Mouse (Mus musculus) left cerebral cortex, adult 18-20 months (tissue): Measurements from ENCODE around the gene Rbm3. TPM values are rescaled to one million over a fixed set of nuclear protein-coding genes. Genes with fewer than 3 reads are reported as not detected.

Source experiments
- DNase-seq, 2 experiments: peaks; one replicate each; pipeline ENCODE4 v3.0.0; 2021 to 2022; ENCODE audit warnings: low spot score in 2 of 2, mixed read lengths in 1 of 2
- long read RNA-seq, 2 experiments: library from polyadenylated mRNA; stranded (forward); transcript quantifications; one replicate each; pipeline ENCODE4 v2.0.0; 2021
- total RNA-seq, 2 experiments: library from RNA; stranded (reverse); gene quantifications; 2 replicates each; pipeline ENCODE4 v1.2.3; 2021

Rbm3 gene
- 100 to 1,000 TPM in 1 of 2 experiments, 10 to 100 TPM in 1; 87.6 to 133 TPM for total RNA-seq
- long read RNA-seq, experiment 1, transcript Rbm3-203 (7 exons, 1,225 nt), result minor isoform, 22 of 135 reads
- long read RNA-seq, experiment 1, transcript Rbm3-202 (7 exons, 1,183 nt), result minor isoform, 20 of 135 reads
- long read RNA-seq, experiment 1, transcript Rbm3-206 (7 exons, 1,338 nt), result major isoform, 37 of 135 reads
- long read RNA-seq, experiment 1, transcript Rbm3-204 (7 exons, 1,152 nt), result minor isoform, 19 of 135 reads
- long read RNA-seq, experiment 1, partial matches to known transcripts, result 6 of 135 reads
- long read RNA-seq, experiment 1, other reads (novel, unspliced or antisense), result 28 of 135 reads
- long read RNA-seq, experiment 2, transcript Rbm3-206 (7 exons, 1,338 nt), result major isoform, 14 of 65 reads
- long read RNA-seq, experiment 2, transcript Rbm3-204 (7 exons, 1,152 nt), result minor isoform, 5 of 65 reads
- long read RNA-seq, experiment 2, transcript Rbm3-202 (7 exons, 1,183 nt), result minor isoform, 12 of 65 reads
- long read RNA-seq, experiment 2, transcript Rbm3-203 (7 exons, 1,225 nt), result minor isoform, 6 of 65 reads
- long read RNA-seq, experiment 2, partial matches to known transcripts, result 5 of 65 reads
- long read RNA-seq, experiment 2, other reads (novel, unspliced or antisense), result 20 of 65 reads

DNA sequence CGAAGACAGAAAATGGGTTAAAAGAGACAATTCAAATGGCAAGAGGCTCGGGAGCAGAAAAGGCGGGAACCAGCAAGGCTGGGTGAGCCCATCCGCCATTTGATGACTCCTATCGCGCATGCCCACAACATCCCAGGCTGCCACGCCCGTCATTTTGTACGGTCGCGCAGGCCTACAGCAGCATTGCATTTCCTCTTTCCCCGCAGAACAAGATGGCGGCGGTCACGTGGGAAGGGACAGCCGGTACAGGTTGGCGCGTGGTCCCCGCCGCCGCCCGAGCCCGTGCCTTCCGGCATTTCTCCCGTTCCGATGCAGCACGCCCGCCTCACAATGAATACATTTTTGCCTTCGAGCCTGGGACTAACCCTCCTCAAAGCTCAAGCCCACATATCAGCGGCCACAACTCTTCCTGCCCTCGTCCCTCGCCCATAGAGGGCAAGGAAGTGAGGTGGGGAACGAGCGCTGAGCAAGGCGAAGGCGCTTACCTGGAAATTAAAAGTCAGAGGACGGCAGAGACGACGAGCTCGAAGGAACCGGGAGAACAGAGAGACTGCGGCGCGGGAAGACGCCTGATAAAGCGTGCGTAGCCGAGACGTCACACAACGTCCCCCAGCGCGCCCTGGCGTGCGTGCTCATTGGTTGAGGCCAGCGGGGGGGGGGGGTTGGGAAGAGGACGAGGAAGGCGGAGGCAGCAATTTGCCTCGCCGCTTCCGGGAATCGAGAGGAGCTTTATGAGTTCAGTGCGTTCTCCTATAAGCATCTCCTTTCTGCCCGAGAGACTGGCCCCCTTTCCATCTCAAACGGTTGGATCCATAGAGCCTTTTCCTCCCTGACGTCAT lies at the start of gene Rbm3:
TSS of gene Rbm3 (minus strand) at position 728 of the 839 bp plus-strand sequence.
- peak; percentile 86 to 88 for DNase-seq

DNA sequence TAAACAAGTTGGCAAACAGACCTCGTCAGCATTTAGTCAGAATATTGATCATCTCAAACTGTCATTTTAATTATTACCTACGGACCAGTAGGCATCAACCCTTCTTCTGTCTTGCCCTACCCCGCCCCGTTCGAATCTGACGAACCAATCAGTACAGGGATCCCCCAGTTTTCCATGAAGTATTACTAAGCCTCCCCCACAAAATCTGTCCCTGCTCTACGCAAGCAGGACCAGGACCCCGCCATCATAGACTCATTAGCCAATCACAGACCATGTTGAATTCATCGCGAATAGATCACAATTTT lies 47.7 kb upstream of the Rbm3 start, which contains the start of gene Ebp:
TSS of gene Ebp (minus strand) at position 94 of the 305 bp plus-strand sequence.
- peak; percentile 22 to 37 for DNase-seq

DNA sequence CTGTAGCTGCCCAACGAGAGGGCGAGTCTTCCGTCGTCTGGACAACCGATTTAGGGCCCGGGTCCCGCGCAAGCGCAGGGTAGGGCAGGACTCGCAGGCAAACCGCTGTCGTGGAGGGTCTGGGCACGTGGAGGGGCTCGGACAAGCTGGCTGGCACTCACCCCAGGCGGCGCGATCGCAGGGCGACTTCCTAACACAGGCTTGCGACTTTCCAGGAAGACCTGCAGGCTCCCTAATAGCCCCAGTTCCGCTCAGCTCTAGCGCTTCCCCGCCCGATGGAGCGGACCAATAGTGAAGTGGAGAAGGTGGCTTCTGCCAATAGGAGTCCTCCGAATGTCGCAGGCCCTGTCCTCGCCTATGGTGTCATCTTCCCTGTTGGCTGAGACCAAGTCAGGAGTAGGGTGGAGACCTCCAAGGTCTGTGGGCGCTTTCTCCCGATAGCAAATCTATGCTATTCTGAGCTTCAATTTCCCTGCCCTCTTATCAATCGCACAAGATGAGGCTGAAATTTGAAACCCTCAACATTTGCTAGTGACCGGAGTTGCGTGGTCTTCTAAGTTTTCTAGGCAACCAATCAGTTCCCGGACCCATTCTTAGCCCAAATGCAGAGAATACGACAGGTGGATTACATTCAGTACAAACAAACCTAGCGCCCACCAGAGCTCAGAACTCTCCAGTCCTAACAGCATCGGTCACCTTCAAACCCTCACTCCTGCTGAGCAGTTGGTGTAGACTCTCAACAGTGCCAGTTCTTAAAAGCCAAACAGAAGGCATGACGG lies 47.1 kb upstream of the Rbm3 start:
- DNase-seq, result peak; percentile 67 to 77

DNA sequence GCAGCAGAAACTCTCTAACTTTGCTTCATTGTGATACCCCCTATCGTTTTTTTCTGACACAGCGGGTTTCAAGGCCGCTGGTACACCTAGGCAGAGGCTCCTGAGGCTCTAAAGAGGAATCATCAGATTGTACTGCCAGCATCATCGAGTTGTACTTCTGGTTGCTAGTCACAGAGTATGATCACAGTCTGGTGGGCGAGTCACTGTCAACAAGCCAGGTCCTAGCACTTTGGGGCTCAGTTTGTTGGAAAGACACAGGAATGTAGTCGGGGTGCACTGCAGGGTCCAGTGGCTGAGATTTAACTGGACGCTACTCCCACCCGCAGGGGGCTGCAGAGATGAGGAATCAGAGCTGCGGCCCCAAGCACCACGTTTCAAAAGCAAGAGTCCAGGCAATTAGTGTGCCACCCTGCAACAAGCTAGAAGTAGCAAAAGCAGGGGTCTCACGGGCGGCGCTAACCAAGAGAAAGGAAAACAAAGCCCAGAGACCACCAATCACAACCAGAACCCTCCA lies 46.5 kb upstream of the Rbm3 start:
- peak in 1 of 2 experiments; percentile 12 for DNase-seq

DNA sequence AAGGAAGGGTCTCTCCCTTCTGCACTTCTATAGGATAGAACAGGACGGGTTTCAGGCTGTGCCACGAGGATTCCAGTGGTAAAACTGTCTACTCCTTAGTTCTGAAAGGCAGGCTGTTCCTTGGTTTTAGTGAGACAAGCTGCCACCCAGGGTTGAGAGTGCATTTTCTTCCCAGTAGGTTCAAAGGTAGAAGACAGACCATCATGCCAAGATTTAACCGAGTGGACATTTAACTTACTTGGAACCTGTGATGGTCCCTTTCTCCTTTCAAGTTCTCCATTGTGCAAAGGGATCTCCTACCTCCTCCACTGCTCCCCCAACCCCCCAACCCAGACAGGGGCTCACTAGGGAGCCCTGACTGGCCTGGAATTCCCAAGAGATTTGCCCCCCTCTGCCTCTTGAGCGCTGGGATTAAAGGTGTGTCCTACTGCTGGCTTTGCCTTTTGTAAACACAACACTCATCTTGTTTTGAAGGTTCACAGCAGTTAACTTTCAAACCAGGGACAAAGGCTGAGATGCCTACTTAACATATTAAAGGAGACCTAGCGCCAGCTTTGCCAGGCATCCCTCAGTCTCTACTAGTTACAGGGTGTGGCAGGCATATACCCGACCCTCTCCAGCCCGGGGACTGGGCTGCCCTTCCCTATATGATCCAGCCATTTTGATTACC lies 37.3 kb upstream of the Rbm3 start:
- DNase-seq, result no peak

DNA sequence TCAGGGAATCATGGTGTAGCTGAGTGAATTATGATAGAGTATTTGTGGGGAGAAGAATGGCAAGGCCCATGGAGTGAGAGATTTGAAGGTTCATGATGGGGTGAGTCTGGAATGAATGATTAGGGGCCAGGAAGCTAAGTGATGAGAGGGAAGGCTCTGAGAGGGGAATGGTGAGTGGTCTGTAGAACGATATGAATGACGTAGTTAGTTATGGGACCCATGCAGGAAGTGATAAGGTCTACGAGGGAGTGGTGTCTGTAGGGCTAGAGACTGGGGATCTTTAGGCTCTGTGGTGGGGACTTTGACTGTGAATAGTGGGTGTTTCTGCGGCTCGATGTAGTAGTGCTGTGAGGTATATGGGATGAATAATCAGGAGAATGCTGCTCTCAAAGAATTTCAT lies 34.0 kb upstream of the Rbm3 start:
- no peak for DNase-seq

DNA sequence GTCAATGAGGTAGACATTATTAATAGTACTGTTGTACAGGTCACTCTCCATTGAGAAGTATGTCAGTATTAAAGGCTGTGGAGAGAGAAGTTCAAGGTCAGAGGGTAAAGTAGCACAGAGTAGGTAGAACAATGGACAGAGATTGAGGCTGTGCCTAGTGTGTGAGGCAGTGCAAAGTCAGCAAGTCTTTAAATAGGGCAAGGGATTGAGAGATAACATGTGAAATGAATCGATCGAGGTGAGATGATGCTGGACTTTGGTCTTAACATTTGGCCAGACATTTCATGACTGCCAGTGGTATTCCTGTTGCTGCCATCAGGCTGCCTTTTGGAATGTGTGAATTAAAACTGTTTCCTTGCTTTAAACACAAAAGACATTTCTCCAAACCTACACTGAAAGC lies 33.2 kb upstream of the Rbm3 start:
- no peak for DNase-seq

DNA sequence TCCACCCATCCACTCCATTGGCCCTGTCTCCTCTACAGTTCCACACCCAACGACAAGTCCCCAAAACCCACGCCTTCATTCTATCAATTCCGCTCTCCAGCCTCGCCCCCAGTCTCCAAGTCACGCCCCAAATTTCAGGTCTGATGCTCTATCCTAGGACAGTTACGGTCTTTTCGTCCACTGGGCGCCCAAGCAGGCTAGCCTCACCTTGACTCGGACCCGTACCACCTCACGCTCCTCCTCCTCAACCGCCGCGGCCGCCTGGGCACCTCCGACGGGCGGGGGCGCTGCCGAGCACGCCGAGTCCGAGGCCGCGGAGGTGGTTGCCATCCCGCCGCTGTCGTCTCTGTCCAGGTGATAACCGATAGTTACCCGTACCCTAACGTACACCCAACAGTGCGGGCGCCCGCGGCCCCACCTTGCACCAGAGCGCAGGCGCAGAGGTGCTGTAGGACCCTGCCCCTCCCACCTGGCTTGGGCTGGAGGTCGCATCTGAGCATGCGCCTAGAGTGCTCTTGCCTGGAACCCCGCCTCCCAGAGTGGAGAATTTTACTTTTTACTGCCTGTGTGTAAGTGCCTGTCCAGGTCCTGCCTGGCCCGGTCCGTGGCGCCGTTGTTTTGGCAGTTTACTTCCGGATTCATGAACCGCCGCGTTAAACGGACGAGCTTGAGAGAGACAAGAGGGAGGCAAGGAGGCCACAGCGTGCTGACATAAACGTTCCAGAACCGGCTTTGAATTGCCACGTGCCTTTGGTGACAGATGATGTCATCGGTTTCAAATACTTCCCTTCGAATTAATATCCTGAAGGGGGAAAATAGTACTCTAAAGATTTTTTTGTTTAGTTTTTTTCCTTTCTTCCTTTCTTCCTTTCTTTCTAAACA lies 30.1 kb upstream of the Rbm3 start, which contains the start of gene Tbc1d25:
TSS of gene Tbc1d25 (minus strand) at position 678 of the 882 bp plus-strand sequence.
- peak; percentile 68 to 77 for DNase-seq

DNA sequence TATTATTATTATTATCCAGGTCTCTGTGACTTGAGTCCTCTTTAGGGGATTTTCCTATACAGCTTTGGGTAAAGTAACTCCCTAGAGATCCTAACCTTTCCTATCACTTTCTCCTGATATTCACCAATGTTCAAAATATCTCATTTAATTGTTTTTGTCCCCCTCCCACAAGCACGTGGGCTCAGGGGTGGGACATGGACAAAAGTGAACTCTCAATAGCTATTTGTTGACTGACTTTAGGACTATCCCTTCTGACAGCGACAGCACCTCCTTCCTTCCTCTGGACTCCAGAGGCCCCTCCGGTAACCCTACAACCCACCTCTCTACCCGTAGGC lies 29.5 kb upstream of the Rbm3 start:
- no peak for DNase-seq

DNA sequence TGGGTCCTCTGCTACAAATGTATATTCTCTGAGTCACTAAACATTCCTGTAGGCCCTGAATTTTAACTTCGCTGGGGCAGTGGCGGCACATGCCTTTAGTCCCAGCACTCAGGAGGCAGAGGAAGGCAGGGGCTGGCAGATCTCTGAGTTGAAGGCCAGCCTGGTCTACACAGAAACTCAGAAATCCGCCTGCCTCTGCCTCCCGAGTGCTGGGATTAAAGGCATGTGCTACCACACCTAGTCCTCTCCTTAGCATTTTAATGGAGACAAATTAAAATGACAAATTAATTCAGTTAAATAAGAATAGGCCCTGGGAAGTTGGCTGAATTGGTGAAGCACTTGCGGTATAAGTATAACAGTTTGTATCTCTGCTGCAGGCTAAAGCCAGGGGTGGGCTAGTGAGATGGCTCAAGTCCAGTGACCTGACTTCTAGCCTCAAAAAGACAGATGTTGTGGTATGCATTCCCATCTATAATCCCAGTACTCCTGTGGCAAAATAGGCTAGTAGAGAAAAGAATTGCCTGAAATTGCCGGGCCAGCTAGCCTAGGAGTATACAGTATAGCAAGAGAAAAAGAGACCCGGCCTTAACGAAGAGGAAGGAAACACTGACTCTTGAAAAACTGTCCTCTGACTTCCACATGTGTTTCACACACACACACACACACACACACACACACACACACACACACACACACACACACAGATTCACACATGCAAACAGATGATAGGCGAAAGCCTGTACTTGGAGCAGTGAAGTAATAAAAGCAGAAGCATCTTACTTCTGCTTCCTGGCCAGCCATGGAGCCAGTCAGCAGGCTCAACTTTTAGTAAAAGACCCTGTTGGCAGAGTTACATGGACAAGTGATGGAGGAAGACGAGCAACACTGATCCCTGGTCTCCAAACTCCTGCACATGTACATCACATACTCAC lies 22.3 kb upstream of the Rbm3 start:
- no peak for DNase-seq

DNA sequence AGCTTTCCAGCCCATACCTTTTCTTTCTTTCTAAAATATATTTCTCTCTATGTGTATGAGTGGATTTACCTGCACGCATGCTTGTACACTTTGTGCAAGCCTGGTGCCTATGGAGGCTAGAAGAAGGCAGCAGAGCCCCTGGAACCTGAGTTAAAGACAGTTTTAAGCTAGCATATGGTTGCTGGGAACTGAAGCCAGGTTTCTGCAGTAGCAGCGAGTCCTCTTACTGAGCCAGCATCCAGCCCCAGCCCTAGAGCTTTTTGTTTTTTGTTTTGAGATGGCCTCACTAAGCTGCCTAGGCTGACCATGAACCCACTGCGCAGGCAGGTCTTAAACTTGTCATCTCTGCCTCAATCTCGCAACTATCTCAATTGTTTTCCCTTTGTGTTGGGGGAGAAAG lies 18.8 kb upstream of the Rbm3 start:
- no peak for DNase-seq

DNA sequence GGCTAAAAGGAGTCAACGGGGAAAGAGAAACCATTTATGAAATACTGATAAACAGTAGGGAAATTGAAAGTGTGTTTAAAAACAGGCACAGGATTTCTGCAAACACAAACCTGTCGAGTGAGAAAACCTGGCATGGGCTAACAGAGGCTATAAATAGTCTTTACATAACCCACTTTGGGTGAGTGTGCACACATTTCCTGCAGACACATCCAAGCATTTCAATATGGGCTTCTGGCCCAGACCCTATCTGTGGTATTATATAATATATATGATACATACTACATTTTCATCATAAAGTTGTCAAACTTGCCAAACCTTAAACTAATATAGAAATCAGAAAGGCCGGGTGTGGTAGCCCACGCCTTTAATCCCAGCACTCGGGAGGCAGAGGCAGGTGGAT lies 17.4 kb upstream of the Rbm3 start:
- no peak for DNase-seq

DNA sequence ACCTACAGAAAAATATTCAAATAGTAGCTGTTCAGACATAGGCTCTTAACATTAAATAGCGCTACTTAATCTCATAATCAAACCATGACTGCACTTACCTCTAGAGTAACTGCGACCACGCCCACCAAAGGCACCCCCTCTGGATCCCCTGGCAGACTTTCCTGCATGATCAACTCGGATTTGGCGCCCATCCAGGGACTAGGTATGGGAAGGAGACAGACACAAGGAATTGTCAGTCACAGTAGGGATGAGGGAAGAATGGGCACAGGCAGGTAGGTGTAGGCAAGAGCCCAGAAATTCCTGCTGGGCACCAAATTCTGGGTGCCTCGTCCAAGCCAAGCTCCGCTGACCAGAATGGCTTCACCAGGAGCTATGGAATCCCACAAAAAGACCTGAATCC lies 1.9 kb downstream of the Rbm3 start:
- DNase-seq, result no peak

DNA sequence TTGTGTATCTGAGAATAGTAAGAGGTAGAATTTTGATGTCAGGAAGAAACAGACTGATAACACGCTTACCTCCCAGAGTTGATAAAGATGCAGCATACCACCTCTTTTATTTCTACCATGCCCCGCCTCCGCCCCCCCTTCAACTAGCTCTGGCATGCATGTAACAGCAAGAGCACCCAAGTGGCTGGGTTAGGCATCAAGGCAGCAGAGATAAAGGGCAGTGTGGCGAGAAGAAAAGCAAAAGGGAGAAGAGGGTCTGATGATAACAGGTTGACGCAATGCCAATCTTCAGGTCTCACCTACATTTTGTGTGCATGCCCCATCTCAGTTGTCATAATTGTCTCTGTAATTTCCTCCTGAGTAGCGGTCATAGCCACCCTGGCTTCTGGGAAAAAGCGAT lies 2.7 kb downstream of the Rbm3 start:
- no peak for DNase-seq

DNA sequence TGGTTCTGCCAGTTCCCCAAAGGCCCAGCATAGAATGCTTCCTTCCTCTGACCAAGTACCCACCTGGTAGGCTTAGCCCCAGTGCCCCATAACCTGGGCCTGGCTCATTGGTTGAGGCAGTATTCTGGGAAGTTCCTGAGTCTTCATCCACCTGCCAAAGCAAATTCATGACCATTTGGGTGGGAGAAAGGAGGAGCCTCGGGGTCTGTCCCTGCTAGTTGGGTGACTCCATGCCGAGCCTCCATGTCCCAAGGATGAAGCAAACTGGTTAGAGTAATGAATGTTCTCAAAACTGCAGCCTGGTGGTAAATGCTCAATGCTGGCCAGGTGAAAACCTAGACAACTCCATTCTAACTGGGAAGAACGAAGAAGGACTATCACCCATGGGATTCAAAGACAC lies 4.6 kb downstream of the Rbm3 start:
- DNase-seq, result no peak

DNA sequence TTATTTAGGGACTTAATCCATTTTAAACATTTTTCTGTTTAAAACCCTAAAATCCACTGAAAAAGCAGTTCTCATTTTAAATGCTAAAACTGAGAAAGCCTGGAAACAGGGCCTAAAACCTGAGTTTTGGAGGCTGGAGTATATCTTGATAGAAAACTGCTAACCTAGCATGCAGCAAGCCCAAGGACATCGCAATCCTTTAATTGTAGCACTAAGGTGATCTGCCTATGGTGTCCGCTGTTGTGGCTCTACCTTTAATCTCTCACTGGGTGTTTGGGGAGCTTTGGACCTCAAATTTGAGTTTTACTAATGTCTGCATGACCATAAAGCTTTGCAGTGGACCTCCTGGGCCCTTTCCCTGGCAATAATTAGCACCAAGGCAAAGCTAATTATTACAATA lies 5.2 kb downstream of the Rbm3 start:
- no peak for DNase-seq

DNA sequence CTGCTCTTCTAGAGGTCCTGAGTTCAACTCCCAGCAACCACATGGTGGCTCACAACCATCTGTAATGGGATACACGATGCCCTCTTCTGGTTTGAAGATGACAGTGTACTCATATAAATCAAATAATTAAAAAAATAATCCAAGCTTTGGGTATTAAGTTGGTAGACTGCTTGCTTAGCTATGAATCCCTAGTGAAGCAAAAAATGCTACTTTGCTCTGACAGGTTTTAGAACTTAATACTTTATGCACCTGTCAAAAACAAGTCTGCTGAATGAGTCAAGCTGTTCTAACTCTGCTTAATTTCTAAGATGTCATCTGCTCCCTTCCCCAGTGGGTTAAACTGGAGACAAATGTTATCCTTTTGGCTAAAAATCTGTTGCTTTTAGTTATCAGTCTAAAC lies 6.2 kb downstream of the Rbm3 start:
- no peak for DNase-seq

DNA sequence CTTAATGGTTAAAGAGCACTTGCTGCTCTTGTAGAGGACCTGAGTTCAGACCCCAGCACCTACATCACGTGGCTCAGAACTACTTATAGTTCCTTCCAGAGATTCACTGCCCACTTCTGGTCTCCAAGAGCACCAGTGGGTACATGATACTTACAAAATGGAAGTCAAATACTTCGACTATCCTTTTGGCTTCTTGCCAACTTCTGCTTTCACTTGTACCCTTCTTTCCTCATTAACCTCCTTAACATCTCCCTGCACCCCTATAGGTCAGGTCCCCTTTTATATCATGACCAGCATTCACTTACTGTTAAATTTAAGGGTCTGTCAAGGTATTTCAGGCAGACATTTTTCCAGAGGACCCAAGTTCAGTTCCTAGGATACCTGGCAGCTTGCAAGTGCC lies 9.8 kb downstream of the Rbm3 start:
- DNase-seq, result no peak
